Mouse (Mus musculus) thymus, adult 18-20 months (tissue): ENCODE data around the gene Mad1l1.

ENCODE experiments used
- DNase-seq, 2 experiments: peaks; one replicate each; pipeline ENCODE4 v3.0.0; 2022; ENCODE audit warnings: mixed read lengths in 2 of 2

The Mad1l1 gene

DNA sequence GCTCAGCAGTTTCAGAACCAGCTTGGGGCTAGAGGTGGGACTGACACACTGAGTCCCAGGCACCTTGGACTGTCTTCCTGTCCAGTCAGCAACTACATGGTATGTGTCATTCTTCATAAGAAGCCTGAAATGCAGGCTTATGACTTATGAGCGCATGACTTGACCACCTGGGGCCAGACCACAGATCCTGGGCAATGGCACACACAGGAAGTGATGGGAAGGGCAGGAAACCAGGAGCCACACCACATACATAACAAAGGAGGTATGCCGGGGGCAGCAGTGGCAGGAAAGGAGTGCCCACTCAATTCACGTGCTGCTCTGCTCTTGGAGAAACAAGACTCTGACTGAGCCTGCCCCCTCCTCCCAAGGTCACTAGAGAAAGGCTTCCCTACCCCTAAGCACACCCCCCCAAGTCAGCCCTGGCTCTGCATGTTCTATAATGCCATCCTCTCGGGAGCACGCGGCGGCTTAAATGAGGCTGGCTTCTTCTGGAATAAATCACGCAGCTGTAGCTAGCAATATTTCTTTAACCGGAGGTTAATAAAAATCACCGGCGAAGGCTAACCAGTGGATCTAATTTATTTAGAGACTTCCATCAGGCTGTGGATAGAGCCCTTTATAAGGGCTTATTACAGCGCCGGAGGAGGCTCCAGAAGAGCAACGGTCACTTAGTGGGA lies 146.4 kb downstream of the Mad1l1 start:
- DNase-seq, result no peak

DNA sequence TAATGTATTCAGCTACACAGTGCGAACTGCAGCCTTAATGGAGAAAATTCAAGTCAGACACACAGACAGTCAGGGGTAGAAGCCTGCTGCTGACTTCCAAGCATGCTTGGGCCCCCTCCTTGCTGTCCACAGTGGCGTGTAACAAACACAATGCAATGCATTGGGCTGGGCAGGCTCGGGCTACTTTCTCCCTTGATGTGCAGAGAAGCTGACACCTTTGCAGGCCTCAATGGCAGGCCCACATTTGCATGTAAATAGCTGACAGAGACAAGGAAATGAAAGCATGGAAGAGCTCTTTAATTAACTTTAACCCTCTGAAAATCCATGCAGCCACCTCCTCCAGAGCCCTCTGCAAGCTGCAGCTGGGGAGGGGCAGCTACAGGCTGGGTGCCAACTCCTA lies 147.3 kb downstream of the Mad1l1 start:
- DNase-seq, result no peak

DNA sequence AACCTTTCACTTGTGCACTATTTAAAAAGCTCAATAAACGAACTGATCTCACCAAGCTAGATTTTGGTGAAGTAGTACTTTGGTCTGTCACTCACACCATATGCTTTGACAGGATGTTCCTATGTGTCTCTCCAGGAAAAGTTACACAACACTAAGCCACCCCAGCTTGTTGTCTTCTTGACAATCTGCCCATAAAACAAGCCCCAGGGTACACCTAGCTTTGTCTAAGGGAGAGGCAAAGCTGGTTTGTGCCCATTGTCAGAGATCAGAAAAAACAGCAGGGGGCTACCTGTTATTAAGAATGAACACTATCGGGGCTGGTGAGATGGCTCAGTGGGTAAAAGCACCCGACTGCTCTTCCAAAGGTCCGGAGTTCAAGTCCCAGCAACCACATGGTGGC lies 148.2 kb downstream of the Mad1l1 start:
- DNase-seq, result no peak

DNA sequence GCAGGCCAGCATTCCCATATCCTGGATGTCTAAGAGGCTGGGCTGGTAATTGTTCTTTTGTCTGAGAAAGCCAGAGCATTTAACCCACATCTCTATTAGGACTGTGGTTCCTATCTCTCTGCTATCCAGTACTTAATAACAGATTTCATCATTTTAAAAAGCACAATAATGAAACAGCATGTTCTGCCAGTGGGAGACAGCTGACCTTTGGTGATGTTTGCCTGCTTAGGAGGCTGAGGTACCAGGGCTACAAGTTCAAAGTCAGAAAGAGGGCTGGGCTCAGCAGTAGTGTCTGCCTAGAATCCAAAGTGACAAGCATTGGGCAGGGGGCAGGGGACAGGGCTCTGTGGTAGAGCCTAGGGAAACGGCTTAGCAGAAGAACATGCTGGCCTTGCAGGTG lies 149.6 kb downstream of the Mad1l1 start:
- no peak for DNase-seq

DNA sequence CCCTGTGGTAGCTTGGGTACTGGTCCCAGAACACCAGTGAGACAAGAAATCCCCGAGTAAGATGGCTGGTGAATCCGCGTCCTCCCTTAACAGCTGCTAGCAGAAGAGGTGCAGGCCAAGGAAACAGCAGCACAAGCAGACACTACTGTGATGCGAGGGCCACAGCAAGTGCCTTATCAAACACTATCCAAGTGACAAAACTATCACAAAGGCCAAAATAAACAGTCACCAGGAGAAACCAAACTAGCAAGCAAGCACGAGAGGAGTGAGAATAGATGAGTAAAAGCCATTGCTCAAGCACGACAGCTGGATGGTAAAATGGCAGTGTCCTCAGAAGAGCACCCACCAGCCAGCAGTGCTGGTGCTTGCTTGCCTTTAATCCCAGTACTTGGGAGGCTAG lies 153.8 kb downstream of the Mad1l1 start:
- no peak for DNase-seq

DNA sequence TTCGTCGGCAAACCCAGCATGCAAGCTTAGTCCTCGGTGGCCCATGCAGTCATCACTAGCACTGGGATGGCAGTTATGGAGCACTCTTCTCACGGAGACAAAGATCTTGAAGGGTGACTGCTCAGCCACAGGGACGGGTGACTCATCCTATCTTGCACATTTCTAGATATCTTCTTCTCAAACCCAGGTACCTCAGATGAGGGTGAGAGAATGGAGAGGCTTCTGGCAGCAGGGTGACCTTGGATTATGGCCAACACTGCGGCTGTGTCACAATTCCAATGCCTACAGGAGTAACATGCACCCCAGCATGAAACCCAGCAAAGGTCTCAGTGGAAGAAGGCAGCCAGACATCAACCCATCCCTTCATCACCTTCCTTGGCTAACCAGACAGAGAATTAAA lies 154.3 kb downstream of the Mad1l1 start:
- no peak for DNase-seq

DNA sequence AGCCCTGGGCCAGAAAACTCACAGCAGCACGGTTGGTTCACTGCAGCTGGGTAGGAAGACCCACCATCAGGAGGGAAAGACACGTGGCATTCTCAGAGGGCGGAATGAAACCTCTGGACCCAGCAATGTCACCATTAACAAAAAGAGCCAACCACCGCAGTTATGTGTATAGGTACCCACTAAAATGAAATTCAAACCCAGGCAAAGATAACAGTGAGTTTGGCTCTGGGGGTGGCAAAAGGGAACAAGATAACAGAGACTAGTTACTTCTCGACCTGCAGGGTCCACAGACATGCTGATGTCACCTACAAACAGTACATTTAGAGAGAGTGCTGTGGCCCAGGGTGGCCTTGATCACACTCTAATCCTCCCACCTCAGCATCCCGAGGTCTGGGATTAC lies 157.4 kb downstream of the Mad1l1 start:
- no peak for DNase-seq

DNA sequence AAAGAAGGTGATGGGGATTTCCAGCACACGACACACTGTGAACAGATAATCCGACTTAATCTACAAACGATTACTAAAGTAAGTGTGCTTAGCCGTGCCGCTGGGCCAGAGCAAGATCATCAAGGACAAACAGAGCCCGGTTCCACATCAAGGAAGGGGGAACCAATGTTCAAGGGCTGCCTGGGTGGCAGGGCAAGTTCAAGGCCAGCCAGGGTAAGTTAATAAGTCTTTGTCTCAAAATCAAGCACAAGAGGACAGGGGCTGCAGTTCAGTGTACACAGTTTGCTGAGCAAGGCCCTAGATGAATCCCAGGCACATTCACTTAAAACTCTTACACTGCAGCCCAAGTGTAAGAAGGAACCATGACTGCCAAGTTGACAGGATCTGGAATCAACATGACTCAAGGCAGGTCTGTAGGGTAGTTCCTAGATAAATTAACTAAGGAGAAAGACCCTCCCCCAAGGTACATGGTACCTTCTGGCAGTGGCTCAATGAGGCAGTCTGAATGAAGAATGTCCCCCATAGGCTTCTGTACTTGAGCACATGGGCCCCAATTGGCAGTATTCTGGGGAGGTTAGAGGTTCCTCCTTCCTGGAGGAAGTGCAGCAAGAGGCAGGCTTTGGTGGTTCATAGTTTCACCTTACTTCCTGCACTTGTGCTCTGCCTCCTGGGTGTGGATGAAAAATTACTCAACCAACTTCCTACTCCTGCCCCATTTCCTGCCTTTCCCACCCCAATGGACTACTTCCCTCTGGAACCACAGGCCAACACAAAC lies 159.1 kb downstream of the Mad1l1 start:
- DNase-seq, result no peak

DNA sequence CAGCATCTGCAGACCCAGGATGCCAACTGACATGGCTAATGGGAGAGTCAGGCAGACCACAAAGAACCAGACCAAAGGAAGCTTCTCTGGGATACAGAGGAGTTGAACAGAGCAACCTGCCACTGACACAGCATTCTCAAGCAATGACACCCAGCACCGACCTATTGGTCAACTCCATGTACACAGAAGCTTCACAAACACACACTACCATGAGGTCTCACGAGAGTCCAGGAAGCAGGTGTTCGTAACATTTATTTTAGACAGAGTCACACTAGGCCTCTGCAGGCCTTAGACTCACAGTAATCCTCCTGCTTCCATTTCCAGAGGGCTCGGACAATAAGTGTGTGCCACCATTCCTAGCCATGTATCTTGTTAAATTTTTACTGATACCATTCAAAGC lies 162.3 kb downstream of the Mad1l1 start:
- no peak for DNase-seq

DNA sequence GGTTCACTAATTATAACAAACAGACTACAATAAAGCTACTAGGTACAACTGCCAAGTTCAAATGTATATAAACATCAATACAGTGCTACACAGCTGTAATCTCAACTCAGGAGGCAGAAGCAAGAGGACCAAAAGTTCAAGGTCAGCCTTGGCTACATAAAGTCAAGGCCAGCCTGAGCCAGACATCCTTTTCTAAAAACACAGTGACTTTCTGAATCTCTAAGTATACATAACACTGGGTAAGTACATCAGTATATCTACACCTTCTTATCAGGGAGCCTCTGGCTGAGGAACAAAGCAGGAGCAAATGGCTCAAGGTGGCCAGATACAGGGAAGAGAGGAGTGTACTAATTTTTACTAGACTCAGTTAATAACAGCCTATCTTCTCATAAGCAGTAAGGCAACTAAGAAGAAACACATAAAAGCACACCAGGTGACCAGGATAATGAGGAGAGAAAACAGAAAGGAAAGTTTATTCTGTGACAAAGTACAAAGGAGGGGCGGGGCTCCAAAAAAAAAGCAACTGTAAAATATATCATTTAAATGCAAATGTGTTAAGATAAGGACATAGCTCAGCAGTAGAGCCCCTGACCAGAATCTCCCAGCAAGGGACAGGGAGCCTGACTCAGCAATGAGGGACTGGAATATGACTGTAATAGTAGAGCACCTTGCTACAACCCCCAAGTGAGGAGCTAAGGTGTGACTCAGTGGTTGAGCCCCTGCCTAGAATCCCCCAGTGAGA lies 163.3 kb downstream of the Mad1l1 start:
- DNase-seq, result no peak

DNA sequence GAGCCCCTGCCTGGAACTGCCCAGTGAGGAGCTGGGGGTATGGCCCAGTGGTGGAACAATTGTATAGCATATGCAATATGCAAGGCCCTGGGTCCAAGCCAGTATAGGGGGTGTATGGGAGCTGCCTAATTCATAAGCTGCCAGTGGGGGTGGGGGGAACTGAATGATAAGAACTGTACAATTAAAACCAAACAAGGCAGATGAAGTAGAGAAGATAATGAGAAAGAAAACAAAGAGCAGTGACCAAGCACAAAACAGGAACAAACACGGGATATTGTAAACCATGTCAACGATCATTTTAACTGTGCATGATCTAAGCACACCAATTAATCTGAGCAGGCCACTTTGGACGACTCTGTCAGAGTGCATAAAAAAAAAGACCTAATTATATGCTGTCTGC lies 167.2 kb downstream of the Mad1l1 start:
- no peak for DNase-seq

DNA sequence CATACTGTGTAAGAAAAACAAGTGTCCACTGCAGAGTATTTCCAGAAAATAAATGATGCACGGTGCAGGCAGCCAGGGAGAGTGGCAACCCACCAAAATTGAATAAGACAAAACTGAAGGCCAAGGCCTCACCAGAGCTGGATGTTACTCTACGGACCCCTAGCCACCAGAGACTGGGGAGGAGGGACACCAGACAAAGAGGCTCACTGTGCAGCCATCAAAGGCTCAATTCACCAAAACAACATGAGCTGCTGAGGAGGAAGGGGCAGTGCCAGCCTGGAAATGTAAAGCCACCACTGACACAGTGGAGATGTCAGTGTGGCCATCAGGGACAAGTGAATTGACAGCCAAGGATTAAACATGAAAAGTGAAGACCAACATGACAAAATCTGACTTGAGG lies 169.5 kb downstream of the Mad1l1 start:
- DNase-seq, result no peak

DNA sequence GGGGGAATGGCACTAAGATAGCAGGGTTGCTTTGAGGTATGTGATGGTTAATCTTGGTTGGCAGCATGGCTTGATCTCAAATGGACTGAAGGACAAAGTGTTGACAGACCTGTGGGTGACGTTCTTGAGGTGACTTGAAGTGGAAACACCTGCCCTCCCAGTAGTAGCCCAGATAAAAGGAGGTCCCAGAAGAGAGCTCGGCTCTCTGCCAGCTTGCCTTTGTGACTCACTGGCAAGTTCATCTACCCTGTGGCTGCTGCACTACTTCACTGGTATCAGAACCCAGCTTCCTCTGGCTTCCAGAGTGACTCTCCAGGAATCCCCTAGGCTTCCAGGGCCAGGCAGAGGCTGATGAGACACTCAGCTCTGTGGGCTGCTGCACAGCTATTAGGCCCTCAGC lies 170.2 kb downstream of the Mad1l1 start:
- DNase-seq, result no peak

DNA sequence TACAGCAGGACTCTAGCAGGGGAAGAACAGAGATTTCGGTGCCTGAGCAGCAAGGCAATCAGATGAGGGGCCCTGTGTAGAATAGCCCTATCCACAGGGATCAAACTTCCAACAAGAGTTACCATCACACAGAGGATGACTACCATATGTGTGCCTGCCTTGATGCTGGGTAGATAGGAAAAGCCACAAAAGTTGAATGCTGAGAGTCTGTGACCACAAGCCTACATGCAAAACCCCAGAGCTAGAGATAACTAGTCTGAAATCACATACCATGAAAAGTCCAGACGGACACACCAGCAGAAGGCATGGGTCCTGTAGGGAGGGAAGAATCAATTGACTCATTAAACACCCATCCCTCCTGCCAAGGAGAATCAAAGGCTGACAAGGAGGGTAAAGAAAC lies 170.7 kb downstream of the Mad1l1 start:
- DNase-seq, result no peak

DNA sequence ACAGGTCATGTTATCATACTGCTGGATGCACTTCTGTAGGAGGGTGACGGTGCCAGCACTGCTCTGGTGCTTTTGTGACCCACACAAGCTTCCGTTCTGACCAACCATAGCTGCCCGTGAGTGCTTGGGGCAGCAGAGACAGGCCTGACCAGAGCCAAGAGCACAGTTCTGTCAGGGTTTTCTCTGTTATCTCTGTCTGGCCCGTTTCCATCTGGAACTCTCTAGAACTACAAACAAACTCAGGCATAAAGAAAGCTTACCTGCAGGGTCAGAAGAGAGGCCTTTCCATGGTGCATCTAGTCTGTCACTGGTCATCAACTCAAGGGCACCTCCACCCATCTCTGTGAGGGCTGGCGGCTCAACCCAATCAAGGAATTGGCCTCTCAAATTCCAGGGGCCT lies 171.2 kb downstream of the Mad1l1 start:
- DNase-seq, result no peak

DNA sequence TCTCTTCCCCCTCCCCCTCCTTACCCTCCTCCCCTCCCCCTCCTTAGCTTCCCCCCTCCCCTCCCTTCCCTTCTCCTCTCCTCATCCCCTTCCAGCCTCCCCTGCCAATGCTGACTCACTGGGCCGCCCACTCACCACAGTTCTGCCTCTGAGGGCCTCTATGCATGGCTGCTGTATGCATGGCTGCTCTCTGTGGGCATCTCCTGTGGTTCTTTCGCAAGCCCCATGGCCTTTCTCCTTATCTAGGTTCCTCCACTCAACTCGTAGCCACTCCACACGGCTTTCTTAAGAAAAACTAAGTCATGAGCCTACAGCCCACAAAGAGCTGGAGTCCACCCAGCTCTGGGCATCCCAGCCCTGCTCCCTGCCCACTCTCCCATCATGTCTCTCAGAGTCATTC lies 172.1 kb downstream of the Mad1l1 start:
- DNase-seq, result no peak

DNA sequence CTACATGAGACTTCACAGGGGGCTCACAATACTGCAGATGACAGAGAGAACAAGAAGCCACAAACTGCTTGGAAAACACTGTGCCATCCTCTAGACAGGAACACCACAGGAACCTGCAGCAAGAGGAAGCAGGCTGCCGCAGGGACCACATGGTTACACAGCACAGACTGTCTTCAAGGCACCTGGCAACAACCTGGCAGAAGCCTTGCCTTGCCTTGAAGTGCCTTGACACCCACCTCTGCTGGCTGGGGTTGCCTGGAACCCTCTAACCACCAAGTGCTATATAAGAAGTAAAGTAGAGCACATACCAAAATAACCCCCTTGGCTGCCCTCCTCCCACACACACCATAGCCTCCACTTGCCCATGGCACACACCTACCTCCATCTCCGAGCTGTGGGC lies 177.8 kb downstream of the Mad1l1 start:
- peak; percentile 18 to 29 for DNase-seq

DNA sequence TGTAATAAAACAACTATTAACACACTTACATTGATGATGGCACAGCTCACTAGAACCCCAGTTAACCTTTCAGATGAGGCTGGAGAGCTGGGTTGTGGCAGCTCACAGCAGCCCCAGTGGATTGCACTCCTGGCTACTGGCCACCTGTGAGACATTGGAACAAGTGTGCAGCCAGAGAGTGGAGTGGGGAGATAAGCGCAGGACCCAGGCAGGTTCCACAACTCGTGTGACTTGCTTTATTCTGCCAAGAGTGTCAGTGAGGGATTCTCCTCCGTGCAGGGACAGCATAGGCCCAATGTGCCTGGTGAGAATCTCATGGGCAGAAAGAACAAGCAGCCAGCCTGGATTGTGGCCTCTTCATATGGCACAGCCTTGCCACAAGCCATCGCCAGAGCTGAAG lies 180.0 kb downstream of the Mad1l1 start:
- no peak for DNase-seq

DNA sequence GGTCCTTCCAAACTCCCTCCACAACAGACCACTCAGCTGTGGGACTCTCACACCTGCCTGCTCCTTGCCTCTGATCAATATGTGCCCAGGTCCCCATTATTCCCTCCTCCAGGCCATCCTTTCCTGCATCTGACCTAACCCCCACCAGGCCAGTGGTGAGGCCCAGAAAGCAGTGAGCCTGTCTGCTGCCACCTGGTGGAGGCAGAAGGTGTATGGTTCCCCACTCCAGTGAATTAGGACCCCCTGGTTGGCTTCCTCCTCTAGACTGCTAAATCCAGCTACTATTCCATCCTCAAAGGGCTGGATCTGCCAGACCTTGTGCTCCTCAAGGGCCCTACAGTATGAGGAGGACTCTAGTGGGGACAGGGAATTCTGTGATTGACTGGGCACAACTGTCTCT lies 181.1 kb downstream of the Mad1l1 start:
- DNase-seq, result peak; percentile 23 to 24

DNA sequence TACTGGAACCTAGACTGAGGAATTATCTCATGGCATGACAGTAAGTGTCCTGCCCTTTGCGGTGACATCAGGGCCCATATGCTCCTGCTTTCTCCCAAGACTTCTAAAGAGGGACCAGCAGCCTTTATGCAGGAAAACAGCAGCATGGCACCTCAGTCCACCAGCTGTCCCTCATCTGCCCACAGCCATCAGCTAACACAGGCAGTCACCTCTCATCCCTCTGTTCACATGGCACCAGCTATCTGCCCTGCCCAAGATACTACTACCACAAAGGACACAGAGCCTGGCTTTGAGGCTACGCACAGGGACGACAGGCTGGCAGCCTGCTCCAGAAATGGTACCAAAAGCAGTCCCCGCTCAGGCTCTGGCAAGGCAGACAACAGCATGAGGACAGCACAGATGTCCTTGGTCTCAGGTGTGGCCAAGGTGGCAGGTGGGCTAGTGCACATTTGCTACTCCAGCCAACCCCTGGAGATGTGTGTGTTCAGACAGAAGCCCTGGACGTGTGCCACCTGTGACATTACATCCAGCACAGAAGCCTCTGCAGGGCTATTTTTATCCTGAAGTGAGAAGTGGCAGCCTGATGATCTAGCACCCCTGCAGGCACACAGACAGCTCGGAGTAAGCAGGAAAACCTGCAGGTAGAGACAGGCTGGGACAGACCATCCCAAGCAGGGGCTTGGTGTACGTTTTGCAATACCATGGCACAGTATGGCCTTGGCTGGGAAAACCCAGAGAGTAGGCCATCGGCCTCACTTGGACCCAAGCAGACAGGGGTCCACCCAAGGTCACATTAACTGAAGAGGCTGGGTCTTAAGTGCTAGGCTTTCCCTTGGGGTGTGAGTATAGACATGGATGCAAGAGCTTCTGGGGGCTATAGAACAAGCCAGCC lies 185.4 kb downstream of the Mad1l1 start:
- DNase-seq, result no peak

DNA sequence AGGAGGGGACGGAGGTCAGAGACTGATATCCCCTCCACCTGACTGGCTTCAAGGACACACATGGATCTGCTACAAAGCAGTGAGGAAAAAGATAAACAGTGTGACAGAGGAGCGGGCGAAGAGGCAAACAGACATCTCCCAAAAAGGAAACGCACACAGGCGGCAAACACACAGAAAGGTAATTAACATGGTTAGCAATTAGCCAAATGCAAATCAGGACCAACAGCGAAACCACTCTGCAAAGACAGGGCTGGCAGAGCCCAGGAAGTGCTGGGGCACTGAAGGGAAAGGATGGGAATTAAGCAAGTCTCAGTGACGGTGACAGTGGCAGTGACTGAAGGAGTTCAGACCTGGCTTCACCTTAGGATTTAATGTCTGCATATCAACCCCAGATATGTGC lies 187.3 kb downstream of the Mad1l1 start:
- no peak for DNase-seq

DNA sequence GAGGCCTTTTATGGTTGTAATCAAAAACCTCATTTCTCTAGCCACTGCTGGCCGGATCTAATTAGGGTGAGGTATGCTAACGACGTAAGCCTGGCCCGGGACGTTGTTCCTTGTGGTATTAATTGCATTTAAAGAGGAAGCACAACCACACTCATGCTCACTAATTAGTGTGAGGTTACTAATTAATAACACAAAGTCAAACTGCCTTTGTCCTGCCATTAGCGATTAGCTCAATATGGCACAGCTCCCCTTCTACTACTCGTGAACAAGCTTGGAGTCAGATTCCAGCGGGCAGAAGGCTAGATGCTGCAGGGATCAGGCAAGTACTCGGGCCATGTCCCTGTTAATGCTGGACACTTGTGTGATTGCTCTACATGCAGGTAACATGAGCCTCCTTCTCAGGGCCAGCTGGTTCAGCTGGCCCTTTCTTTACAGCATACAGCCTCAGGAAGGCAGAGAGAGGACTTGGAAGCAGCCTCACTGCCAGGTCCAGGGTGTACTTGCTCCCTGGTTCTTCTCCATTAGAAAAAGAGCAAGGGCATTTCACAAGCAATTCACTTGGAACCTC lies 192.9 kb downstream of the Mad1l1 start:
- no peak for DNase-seq

DNA sequence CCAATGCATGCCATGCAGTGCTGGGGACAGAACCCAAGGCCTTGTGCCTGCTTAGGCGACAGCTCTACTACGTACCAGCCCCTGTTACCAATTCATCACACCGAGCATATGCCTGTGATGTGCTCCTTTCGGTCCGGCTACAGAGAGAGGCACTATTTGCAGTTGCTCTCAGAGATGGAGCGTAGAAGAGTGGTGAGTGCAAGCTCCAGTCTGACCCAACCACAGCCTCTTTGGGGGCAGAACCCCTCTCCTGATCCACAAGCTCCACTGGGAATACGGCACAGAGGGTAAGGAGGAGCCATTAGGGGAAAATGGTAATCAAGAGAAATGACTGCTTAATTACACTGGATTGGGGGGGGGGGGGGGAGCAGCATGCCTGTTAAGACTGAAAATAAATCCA lies 193.4 kb downstream of the Mad1l1 start:
- no peak for DNase-seq
